Mouse (Mus musculus) stomach, embryonic 15.5 days (tissue): ENCODE measurements around the gene Neurl3. TPM values are rescaled to one million over a fixed set of nuclear protein-coding genes. Genes with fewer than 3 reads are reported as not detected.

ENCODE experiments used
- ATAC-seq: fragments of 200-750 bp; cut with Nextera tagmentation; 2 replicates; pipeline ENCODE4 v1.8.0; 2017; ENCODE audit warnings: low read depth, moderate number of reproducible peaks, moderate TSS enrichment; ENCODE audit not compliant: insufficient read depth, low FRiP score
- H3K27ac ChIP-seq: fragments of 300-500 bp; sonication (generic); 2 replicates; pipeline ENCODE4 v1.5.1; 2015; ENCODE audit warnings: mild to moderate bottlenecking, inconsistent platforms
- H3K27me3 ChIP-seq: fragments of 300-500 bp; sonication (generic); replicated peaks from 2 replicates; pipeline ENCODE4 v1.6.1; 2015; ENCODE audit warnings: inconsistent platforms
- H3K36me3 ChIP-seq: fragments of 300-500 bp; sonication (generic); 2 replicates; pipeline ENCODE4 v1.6.1; 2015; ENCODE audit warnings: inconsistent platforms
- H3K4me1 ChIP-seq: fragments of 300-500 bp; sonication (generic); 2 replicates; pipeline ENCODE4 v1.6.1; 2015; ENCODE audit warnings: inconsistent platforms
- H3K4me2 ChIP-seq: fragments of 300-500 bp; sonication (generic); 2 replicates; pipeline ENCODE4 v1.6.1; 2015; ENCODE audit warnings: mild to moderate bottlenecking, inconsistent platforms
- H3K4me3 ChIP-seq: fragments of 300-500 bp; sonication (generic); replicated peaks from 2 replicates; pipeline ENCODE4 v1.5.1; 2015; ENCODE audit warnings: inconsistent platforms
- H3K9ac ChIP-seq: fragments of 300-500 bp; sonication (generic); 2 replicates; pipeline ENCODE4 v1.6.1; 2015; ENCODE audit warnings: inconsistent platforms
- H3K9me3 ChIP-seq: fragments of 300-500 bp; sonication (generic); 2 replicates; pipeline ENCODE4 v1.6.1; 2016; ENCODE audit warnings: inconsistent platforms
- WGBS: fragments of 180-500 bp; shearing (Covaris S2); methylation state at CpG from one replicate; pipeline ENCODE4 v1.1.7; 2015; 5-methylcytosine and 5-hydroxymethylcytosine counted together
- polyA plus RNA-seq: library from polyadenylated mRNA; unstranded; fragments of >200 nt; fragmentation: Nextera tagmentation; extraction: Ambion mirVana; gene quantifications from 2 replicates; pipeline ENCODE4 v1.2.1, GENCODE M21; 2015

Gene Neurl3
- polyA plus RNA-seq, 1 experiment from 2014 or later, result 15.6 TPM

- Histone ChIP-seq H3K4me3 (no peak overlapping the region), H3K4me1 (peaks cover 20% of the 10 kb centered on the region), H3K36me3 (no peaks in the 10 kb centered on the region), H3K27me3 (peaks cover 20% of the 10 kb centered on the region), H3K9me3 (no peaks in the 10 kb centered on the region), H3K9ac (no peak overlapping the region), H3K27ac (no peak overlapping the region), H3K4me2 (no peak overlapping the region)
- ATAC-seq, result no peak
- 64% methylated on average over 7 of the region's 7 CpGs for WGBS
These were observed 32.6 kb upstream of the Neurl3 start for GRCm38 (mm10) chr1:36307121-36307494.

GRCm38 (mm10) chr1:36306120-36306519, 31.6 kb upstream of the Neurl3 start:
- no peak overlapping the region for H3K27ac ChIP-seq
- H3K27me3 ChIP-seq, result peaks cover 29% of the 10 kb centered on the region
- H3K4me2 ChIP-seq, result no peak overlapping the region
- no peak for ATAC-seq
- no peak overlapping the region for H3K4me3 ChIP-seq
- WGBS, result 70% methylated on average over 6 of the region's 6 CpGs
- no peaks in the 10 kb centered on the region for H3K36me3 ChIP-seq
- H3K9me3 ChIP-seq, result no peaks in the 10 kb centered on the region
- H3K9ac ChIP-seq, result no peak overlapping the region
- H3K4me1 ChIP-seq, result peaks cover 20% of the 10 kb centered on the region

GRCm38 (mm10) chr1:36304764-36305163, 30.3 kb upstream of the Neurl3 start:
- Histone ChIP-seq H3K27ac (no peak overlapping the region), H3K4me1 (peaks cover 20% of the 10 kb centered on the region), H3K4me2 (no peak overlapping the region), H3K4me3 (no peak overlapping the region), H3K9me3 (no peaks in the 10 kb centered on the region), H3K27me3 (peaks cover 42% of the 10 kb centered on the region), H3K9ac (no peak overlapping the region), H3K36me3 (no peaks in the 10 kb centered on the region)
- WGBS, result 56% methylated on average over 7 of the region's 7 CpGs
- no peak for ATAC-seq

GRCm38 (mm10) chr1:36303381-36304320, 29.2 kb upstream of the Neurl3 start:
- H3K9me3 ChIP-seq, result no peaks in the 10 kb centered on the region
- H3K36me3 ChIP-seq, result no peaks in the 10 kb centered on the region
- H3K27ac ChIP-seq, result peak overlapping the region; percentile 14; the same call in 1 of the 2 replicates
- H3K27me3 ChIP-seq, result peaks cover 42% of the 10 kb centered on the region
- peak overlapping the region; percentile 28 for H3K4me3 ChIP-seq
- H3K9ac ChIP-seq, result no peak overlapping the region
- H3K4me1 ChIP-seq, result peaks cover 10% of the 10 kb centered on the region
- H3K4me2 ChIP-seq, result peak overlapping the region; percentile 75
- peak; percentile 57 for ATAC-seq
- WGBS, result 8% methylated on average over 30 of the region's 30 CpGs

GRCm38 (mm10) chr1:36302957-36303356, 28.5 kb upstream of the Neurl3 start:
- H3K4me1 ChIP-seq, result peaks cover 5% of the 10 kb centered on the region
- H3K4me2 ChIP-seq, result peak overlapping the region; percentile 75
- ATAC-seq, result no peak
- H3K27ac ChIP-seq, result peak overlapping the region; percentile 14; the same call in 1 of the 2 replicates
- 17% methylated on average over 9 of the region's 9 CpGs for WGBS
- no peak overlapping the region for H3K9ac ChIP-seq
- H3K4me3 ChIP-seq, result peak overlapping the region; percentile 28
- no peaks in the 10 kb centered on the region for H3K36me3 ChIP-seq
- peaks cover 47% of the 10 kb centered on the region for H3K27me3 ChIP-seq
- no peaks in the 10 kb centered on the region for H3K9me3 ChIP-seq

- H3K27me3 ChIP-seq, result peaks cover 50% of the 10 kb centered on the region
- H3K4me2 ChIP-seq, result no peak overlapping the region
- H3K27ac ChIP-seq, result no peak overlapping the region
- peaks cover 5% of the 10 kb centered on the region for H3K4me1 ChIP-seq
- no peak for ATAC-seq
- no peaks in the 10 kb centered on the region for H3K36me3 ChIP-seq
- no peak overlapping the region for H3K9ac ChIP-seq
- 82% methylated on average over 8 of the region's 8 CpGs for WGBS
- H3K9me3 ChIP-seq, result no peaks in the 10 kb centered on the region
- H3K4me3 ChIP-seq, result no peak overlapping the region
These were observed 27.8 kb upstream of the Neurl3 start for GRCm38 (mm10) chr1:36302273-36302672.

- no peak for ATAC-seq
- H3K9ac ChIP-seq, result no peak overlapping the region
- no peaks in the 10 kb centered on the region for H3K9me3 ChIP-seq
- WGBS, result 90% methylated on average over 6 of the region's 6 CpGs
- H3K27ac ChIP-seq, result no peak overlapping the region
- no peak overlapping the region for H3K4me2 ChIP-seq
- no peaks in the 10 kb centered on the region for H3K36me3 ChIP-seq
- peaks cover 5% of the 10 kb centered on the region for H3K4me1 ChIP-seq
- H3K4me3 ChIP-seq, result no peak overlapping the region
- peaks cover 50% of the 10 kb centered on the region for H3K27me3 ChIP-seq
These were observed 26.0 kb upstream of the Neurl3 start for GRCm38 (mm10) chr1:36300486-36300885.

GRCm38 (mm10) chr1:36299676-36300075, 25.2 kb upstream of the Neurl3 start:
- H3K27ac ChIP-seq, result no peak overlapping the region
- H3K27me3 ChIP-seq, result peaks cover 50% of the 10 kb centered on the region
- H3K9me3 ChIP-seq, result no peaks in the 10 kb centered on the region
- WGBS, result 57% methylated on average over 2 of the region's 2 CpGs
- ATAC-seq, result no peak
- H3K9ac ChIP-seq, result no peak overlapping the region
- no peak overlapping the region for H3K4me3 ChIP-seq
- H3K36me3 ChIP-seq, result no peaks in the 10 kb centered on the region
- H3K4me2 ChIP-seq, result no peak overlapping the region
- peaks cover 5% of the 10 kb centered on the region for H3K4me1 ChIP-seq

GRCm38 (mm10) chr1:36299126-36299525, 24.6 kb upstream of the Neurl3 start:
- H3K9me3 ChIP-seq, result no peaks in the 10 kb centered on the region
- no peaks in the 10 kb centered on the region for H3K36me3 ChIP-seq
- no peak overlapping the region for H3K4me2 ChIP-seq
- 31% methylated on average over 13 of the region's 13 CpGs for WGBS
- no peak overlapping the region for H3K4me3 ChIP-seq
- no peak overlapping the region for H3K9ac ChIP-seq
- H3K4me1 ChIP-seq, result peaks cover 5% of the 10 kb centered on the region
- peaks cover 48% of the 10 kb centered on the region for H3K27me3 ChIP-seq
- ATAC-seq, result no peak
- no peak overlapping the region for H3K27ac ChIP-seq

GRCm38 (mm10) chr1:36298107-36298506, 23.6 kb upstream of the Neurl3 start:
- 77% methylated on average over 4 of the region's 4 CpGs for WGBS
- Histone ChIP-seq H3K27me3 (peaks cover 45% of the 10 kb centered on the region), H3K4me3 (no peak overlapping the region), H3K36me3 (no peaks in the 10 kb centered on the region), H3K4me1 (peaks cover 4% of the 10 kb centered on the region), H3K27ac (no peak overlapping the region), H3K9me3 (no peaks in the 10 kb centered on the region), H3K4me2 (no peak overlapping the region), H3K9ac (no peak overlapping the region)
- no peak for ATAC-seq

- H3K9ac ChIP-seq, result no peak overlapping the region
- H3K27ac ChIP-seq, result no peak overlapping the region
- H3K36me3 ChIP-seq, result no peaks in the 10 kb centered on the region
- WGBS, result 56% methylated on average over 9 of the region's 9 CpGs
- H3K4me2 ChIP-seq, result no peak overlapping the region
- H3K27me3 ChIP-seq, result peaks cover 37% of the 10 kb centered on the region
- H3K9me3 ChIP-seq, result no peaks in the 10 kb centered on the region
- no peak for ATAC-seq
- no peaks in the 10 kb centered on the region for H3K4me1 ChIP-seq
- no peak overlapping the region for H3K4me3 ChIP-seq
These were observed 22.1 kb upstream of the Neurl3 start for GRCm38 (mm10) chr1:36296466-36297149.

GRCm38 (mm10) chr1:36294402-36294801, 19.9 kb upstream of the Neurl3 start:
- no peaks in the 10 kb centered on the region for H3K4me1 ChIP-seq
- H3K36me3 ChIP-seq, result no peaks in the 10 kb centered on the region
- H3K4me3 ChIP-seq, result no peak overlapping the region
- 64% methylated on average over 3 of the region's 3 CpGs for WGBS
- no peak for ATAC-seq
- no peaks in the 10 kb centered on the region for H3K9me3 ChIP-seq
- H3K27me3 ChIP-seq, result peaks cover 15% of the 10 kb centered on the region
- H3K27ac ChIP-seq, result no peak overlapping the region
- H3K9ac ChIP-seq, result no peak overlapping the region
- no peak overlapping the region for H3K4me2 ChIP-seq
